Mouse (Mus musculus) regulatory T cell (primary cell): Measurements from ENCODE around the gene Coq3.

Experiments
- in situ Hi-C: fragments of 300-600 bp; cut with MboI, MseI; formaldehyde crosslinking; loops from one replicate; pipeline ENCODE4 v1.15.1; 2025; ENCODE audit warnings: high pct_unique_total_duplicates

Coq3 gene

GRCm38 (mm10) chr4:21879565-21880220, at the start of gene Coq3:
Coq3 (plus strand) TSS chr4:21879673.
- in situ Hi-C loops: loop anchor here (5.0 kb wide), 1 partner anchor 152 kb away; the partner anchor contains the start of gene Ccnc

- in situ Hi-C loops: no loop called here
Observed at GRCm38 (mm10) chr4:21832844-21833243, 46.6 kb upstream of the Coq3 start.

- in situ Hi-C loops: no loop called here
Observed at GRCm38 (mm10) chr4:21847481-21848286, 31.8 kb upstream of the Coq3 start, which contains the start of gene Pnisr. Pnisr (plus strand) TSS chr4:21847583.

- in situ Hi-C loops: no loop called here
Observed at GRCm38 (mm10) chr4:21848287-21848630, 31.2 kb upstream of the Coq3 start.

GRCm38 (mm10) chr4:21857481-21857880, 22.0 kb upstream of the Coq3 start:
- in situ Hi-C loops: no loop called here

GRCm38 (mm10) chr4:21865226-21865625, 14.2 kb upstream of the Coq3 start:
- in situ Hi-C loops: no loop called here

- in situ Hi-C loops: no loop called here
Observed at GRCm38 (mm10) chr4:21878776-21879175, 697 bp upstream of the Coq3 start.

- in situ Hi-C loops: loop anchor here (5.0 kb wide), 1 partner anchor 156 kb away; the partner anchor contains the start of gene Ccnc
Observed at GRCm38 (mm10) chr4:21882806-21883205, 3.3 kb downstream of the Coq3 start.

GRCm38 (mm10) chr4:21885831-21886230, 6.4 kb downstream of the Coq3 start:
- in situ Hi-C loops: no loop called here

GRCm38 (mm10) chr4:21930971-21931771, 51.7 kb downstream of the Coq3 start, which contains the start of gene Faxc:
Faxc (plus strand) TSS chr4:21931329.
- in situ Hi-C loops: no loop called here

GRCm38 (mm10) chr4:21931772-21932630, 52.5 kb downstream of the Coq3 start:
- in situ Hi-C loops: no loop called here

GRCm38 (mm10) chr4:21935378-21935777, 55.9 kb downstream of the Coq3 start:
- in situ Hi-C loops: no loop called here

GRCm38 (mm10) chr4:21936424-21936823, 57.0 kb downstream of the Coq3 start:
- in situ Hi-C loops: no loop called here

GRCm38 (mm10) chr4:21937890-21938289, 58.4 kb downstream of the Coq3 start:
- in situ Hi-C loops: no loop called here

GRCm38 (mm10) chr4:21944672-21945071, 65.2 kb downstream of the Coq3 start:
- in situ Hi-C loops: no loop called here

GRCm38 (mm10) chr4:21951444-21951843, 72.0 kb downstream of the Coq3 start:
- in situ Hi-C loops: no loop called here

- in situ Hi-C loops: no loop called here
Observed at GRCm38 (mm10) chr4:21952255-21952654, 72.8 kb downstream of the Coq3 start.

GRCm38 (mm10) chr4:21957570-21958321, 78.3 kb downstream of the Coq3 start:
- in situ Hi-C loops: loop anchor here (5.0 kb wide), 1 partner anchor 115 kb away; no protein-coding TSS in a partner anchor
